Mouse (Mus musculus): ENCODE data around the gene Runx2. TPM values are rescaled to one million over a fixed set of nuclear protein-coding genes. Genes with fewer than 3 reads are reported as not detected.

The Runx2 gene
- polyA plus RNA-seq, 1 experiment from 2014 or later = 0.34 TPM

- no peak overlapping the region for H3K4me3 ChIP-seq (ENCODE audit: low read depth, low read length)
- no peak for ATAC-seq
These were observed 364.6 kb downstream of the Runx2 start for GRCm38 (mm10) chr17:44449915-44450471.

More at GRCm38 (mm10) chr17:44449915-44450471, 364.6 kb downstream of the Runx2 start:
- no peak overlapping the region for H3K27ac ChIP-seq (ENCODE audit: low read depth)
- H3K4me1 ChIP-seq (ENCODE audit: insufficient read depth) = no peaks in the 10 kb centered on the region
- H3K9ac ChIP-seq (replicated peaks) = no peak overlapping the region
- H3K27me3 ChIP-seq (ENCODE audit: insufficient read depth, low read length) = no peaks in the 10 kb centered on the region
- H3K36me3 ChIP-seq (replicated peaks; ENCODE audit: insufficient read depth, low read length) = no peaks in the 10 kb centered on the region
- WGBS (ENCODE audit: insufficient replicate concordance) = 73% methylated on average over 9 of the region's 9 CpGs
- no peaks in the 10 kb centered on the region for H3K9me3 ChIP-seq (ENCODE audit: low read length)
- DNase-seq = no peak
- no peak overlapping the region for H3K4me2 ChIP-seq (ENCODE audit: low read depth, low read length)
- TF ChIP-seq EP300 (IDR thresholded peaks at IDR 0.05; ENCODE audit: low read depth) (no peak), CTCF (IDR thresholded peaks at IDR 0.05; ENCODE audit: low read depth) (no peak)

Other genes starting within 250 kb of the Runx2 start
- 5.0 and 5.1 TPM in 2 replicates for gene Supt3, start 37.6 kb downstream of the Runx2 start, polyA plus RNA-seq (2015; fragmentation: Nextera tagmentation; extraction: Ambion mirVana)